Mouse (Mus musculus) heart, postnatal 0 days (tissue): ENCODE results near the gene Psmd8.
"Not testable (repeated sequence)": the region's sequence is repeated elsewhere in the genome, so short reads cannot be mapped to it uniquely, and the experiment has no call there.

Experiments
- CTCF ChIP-seq: IDR thresholded peaks from 2 replicates; pipeline ENCODE4 v1.5.1; 2016; ENCODE audit warnings: antibody characterized with exemption, control low read depth, low read depth
- EP300 ChIP-seq: IDR thresholded peaks from 2 replicates; pipeline ENCODE4 v1.6.1; 2016; ENCODE audit warnings: antibody characterized with exemption, low read depth

GRCm38 (mm10) chr7:29139237-29139636 lies 41.3 kb downstream of the Psmd8 start:
- not testable (repeated sequence) for TF ChIP-seq EP300, CTCF
